Mouse (Mus musculus): ENCODE data around the gene Rab20. TPM values are rescaled to one million over a fixed set of nuclear protein-coding genes. Genes with fewer than 3 reads are reported as not detected.

Rab20 gene
- total RNA-seq, 2 experiments from 2014 or later, result 0.25 TPM; not detected in 1

- intact Hi-C loops (cut with DNase I), result loop anchor here (2.0 kb wide), 1 partner anchor 35 kb away; no protein-coding TSS in a partner anchor
- no peak for TF ChIP-seq CTCF (IDR thresholded peaks at IDR 0.05)
- DNase-seq (ENCODE audit: extremely low spot score in 1 of 2, low spot score in 2 of 2), result peak in 1 of 2 experiments; percentile 37
- Histone ChIP-seq H3K4me3 (no peak overlapping the region), H3K27ac (peak overlapping the region; percentile 48)
Observed at GRCm38 (mm10) chr8:11417762-11418161, 60.7 kb downstream of the Rab20 start.

- peak; percentile 35 for TF ChIP-seq CTCF (IDR thresholded peaks at IDR 0.05)
- no peak overlapping the region for H3K4me3 ChIP-seq
- intact Hi-C loops (cut with DNase I), result no loop called here
- DNase-seq (ENCODE audit: extremely low spot score in 1 of 2, low spot score in 2 of 2), result no peak
- peak overlapping the region; percentile 83 for H3K27ac ChIP-seq
Observed at GRCm38 (mm10) chr8:11415089-11415488, 63.4 kb downstream of the Rab20 start.

DNA sequence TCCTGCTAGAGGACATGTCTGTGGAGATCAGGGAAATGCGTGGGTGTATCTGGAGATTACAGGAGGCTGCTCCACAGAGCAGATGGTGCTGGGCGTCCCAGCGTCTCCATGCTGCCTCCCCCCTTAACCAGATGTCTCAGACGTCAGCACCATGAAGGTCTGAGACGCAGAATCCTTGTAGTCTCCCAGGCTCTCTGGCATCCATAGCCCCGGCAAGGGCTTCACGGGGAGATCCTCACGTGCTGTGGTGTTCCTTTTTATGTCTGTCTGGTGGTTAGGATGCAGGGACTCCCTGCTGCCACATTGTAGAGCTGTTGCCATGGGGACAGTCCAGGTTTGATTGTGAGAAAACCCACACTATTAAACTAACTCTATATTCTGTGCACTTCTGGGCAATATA is 64.2 kb downstream of the Rab20 start:
- intact Hi-C loops (cut with DNase I), result loop anchor here (1.0 kb wide), 1 partner anchor 141 kb away; no protein-coding TSS in a partner anchor
- peak overlapping the region; percentile 83 for H3K27ac ChIP-seq

DNA sequence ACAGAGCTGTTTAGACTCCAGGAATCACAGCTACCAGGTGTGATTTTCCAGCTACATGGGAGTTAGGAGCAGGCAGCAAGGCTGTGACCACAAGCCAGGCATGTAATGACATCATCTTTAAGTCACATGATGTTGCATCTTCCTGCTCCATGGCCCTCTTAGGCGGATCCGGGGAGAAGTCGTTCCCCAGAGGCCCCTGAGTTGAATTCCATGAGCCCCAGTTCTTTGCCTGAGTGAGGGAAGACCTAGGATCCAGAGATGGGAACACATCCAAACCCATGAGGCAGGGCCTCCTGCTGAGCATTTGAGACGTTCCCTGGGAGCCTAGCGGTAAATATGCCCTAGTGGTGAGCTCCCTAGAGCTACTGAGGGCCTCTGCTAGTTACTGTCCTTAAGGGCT is 66.1 kb downstream of the Rab20 start:
- TF ChIP-seq CTCF (IDR thresholded peaks at IDR 0.05), result no peak

More for the DNA sequence above, 64.2 kb downstream of the Rab20 start:
- DNase-seq (ENCODE audit: extremely low spot score in 1 of 2, low spot score in 2 of 2), result peak; percentile 58 to 62
- no peak for TF ChIP-seq CTCF (IDR thresholded peaks at IDR 0.05)
- no peak overlapping the region for H3K4me3 ChIP-seq

DNA sequence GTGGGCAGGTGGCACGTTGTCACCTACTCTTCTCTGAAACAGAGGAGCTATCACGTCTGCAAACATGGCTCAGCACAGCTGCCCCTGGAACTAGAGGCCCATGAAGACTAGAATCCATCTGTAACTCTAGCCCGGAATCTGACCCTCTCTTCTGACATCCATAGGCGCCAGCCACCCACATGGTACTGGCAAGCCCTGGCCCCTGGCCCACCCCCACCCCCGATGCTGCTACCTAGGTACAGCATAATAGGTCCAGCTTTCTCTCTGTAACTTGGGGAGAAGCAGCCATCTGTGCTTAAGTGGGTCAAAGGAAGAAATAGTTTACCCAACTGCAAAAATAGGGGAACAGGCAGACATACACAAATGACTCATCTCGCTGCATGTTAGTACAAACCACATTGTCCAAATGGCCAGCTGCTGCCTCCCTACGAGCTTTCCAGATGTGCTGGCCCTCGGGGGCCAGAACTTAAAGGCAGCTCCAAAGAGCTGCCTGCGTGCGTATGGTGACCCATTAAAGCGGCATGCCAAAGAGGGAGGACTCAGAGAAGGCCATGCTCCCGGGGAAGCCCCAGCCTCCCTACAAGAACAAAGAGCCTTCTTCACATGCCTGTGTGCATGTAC is 66.9 kb downstream of the Rab20 start:
- no peak for TF ChIP-seq CTCF (IDR thresholded peaks at IDR 0.05)
- Histone ChIP-seq H3K27ac (peak overlapping the region; percentile 56; the same call in 1 of the 2 replicates), H3K4me3 (no peak overlapping the region)
- intact Hi-C loops (cut with DNase I), result no loop called here
- no peak for DNase-seq (ENCODE audit: extremely low spot score in 1 of 2, low spot score in 2 of 2)

More for the DNA sequence above, 66.1 kb downstream of the Rab20 start:
- Histone ChIP-seq H3K27ac (no peak overlapping the region; the same call in 1 of the 2 replicates), H3K4me3 (no peak overlapping the region)
- intact Hi-C loops (cut with DNase I), result no loop called here
- no peak for DNase-seq (ENCODE audit: extremely low spot score in 1 of 2, low spot score in 2 of 2)

DNA sequence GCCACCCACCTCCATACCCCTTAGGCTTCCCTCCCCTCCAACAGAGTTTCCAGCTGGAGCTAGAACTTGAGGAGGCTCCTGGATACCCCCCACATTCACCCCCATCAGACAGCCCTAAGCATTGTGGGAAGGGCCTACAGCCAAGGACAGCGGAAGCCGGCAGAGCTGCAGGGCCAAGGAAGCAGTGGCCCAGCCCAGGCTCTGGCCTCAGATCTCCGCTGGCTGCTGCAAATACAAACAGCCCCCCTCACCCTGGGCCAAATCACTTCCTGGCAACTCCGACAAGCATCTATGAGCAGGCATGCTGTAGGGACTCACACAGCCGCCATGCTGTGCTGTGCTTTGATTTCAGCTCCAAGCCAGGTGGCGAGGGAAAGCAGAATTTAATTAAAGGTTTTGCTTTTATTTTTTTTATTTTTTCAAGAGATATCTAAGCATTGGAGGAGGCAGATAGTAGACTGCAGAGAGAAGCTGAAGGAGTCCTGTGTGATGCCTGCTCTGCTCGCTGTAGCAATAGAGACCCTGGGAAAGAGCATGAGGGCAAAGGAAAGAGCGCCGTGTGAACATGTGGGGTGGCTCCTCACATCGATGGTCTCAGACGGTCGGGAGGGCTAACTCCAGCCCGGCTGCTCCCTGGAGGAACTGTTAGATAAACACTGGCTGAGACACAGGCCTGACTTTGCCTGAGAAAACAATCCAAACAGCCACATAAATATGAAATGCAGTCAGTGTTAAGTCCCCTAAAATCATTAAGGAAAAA is 72.6 kb downstream of the Rab20 start:
- intact Hi-C loops (cut with DNase I), result no loop called here
- Histone ChIP-seq H3K4me3 (no peak overlapping the region), H3K27ac (peak overlapping the region; percentile 58)
- DNase-seq (ENCODE audit: extremely low spot score in 1 of 2, low spot score in 2 of 2), result peak in 1 of 2 experiments; percentile 49
- peak; percentile 32 for TF ChIP-seq CTCF (IDR thresholded peaks at IDR 0.05)

- TF ChIP-seq CTCF (IDR thresholded peaks at IDR 0.05), result no peak
- Histone ChIP-seq H3K27ac (no peak overlapping the region), H3K4me3 (no peak overlapping the region)
- intact Hi-C loops (cut with DNase I), result no loop called here
- no peak for DNase-seq (ENCODE audit: extremely low spot score in 1 of 2, low spot score in 2 of 2)
Observed at GRCm38 (mm10) chr8:11404614-11405013, 73.9 kb downstream of the Rab20 start.

- no peak for TF ChIP-seq CTCF (IDR thresholded peaks at IDR 0.05)
- Histone ChIP-seq H3K4me3 (no peak overlapping the region), H3K27ac (no peak overlapping the region)
- intact Hi-C loops (cut with DNase I), result no loop called here
- DNase-seq (ENCODE audit: extremely low spot score in 1 of 2, low spot score in 2 of 2), result no peak
Observed at GRCm38 (mm10) chr8:11403813-11404212, 74.7 kb downstream of the Rab20 start.

Other genes starting within 250 kb of the Rab20 start
- gene Col4a2, start 165.9 kb downstream of the Rab20 start, total RNA-seq (2021), result 10 to 100 TPM; 57.1 to 60.9 TPM
- 10 to 100 TPM; 55.4 to 66.2 TPM for gene Col4a1, start 165.9 kb downstream of the Rab20 start, total RNA-seq (2021)
- gene Naxd, start 18.8 kb upstream of the Rab20 start, total RNA-seq (2021), result 10 to 100 TPM; 52.8 to 54.6 TPM
- gene Cars2, start 72.1 kb upstream of the Rab20 start, total RNA-seq (2021), result 10 to 100 TPM; 20.5 to 22.4 TPM
- gene Ing1, start 76.9 kb upstream of the Rab20 start, total RNA-seq (2021), result 10 to 100 TPM; 51.5 to 66.0 TPM
- 10 to 100 TPM; 51.5 to 60.0 TPM for gene Ankrd10, start 157.0 kb upstream of the Rab20 start, total RNA-seq (2021)
- gene 1700016D06Rik, start 222.4 kb upstream of the Rab20 start, total RNA-seq (2021), result not detected
- gene Arhgef7, start 249.0 kb upstream of the Rab20 start, total RNA-seq (2021), result 100 to 1,000 TPM; 129 to 140 TPM